Mouse (Mus musculus) gonadal fat pad, adult 2 months (tissue): ENCODE data around the gene Nat8f4. TPM values are rescaled to one million over a fixed set of nuclear protein-coding genes. Genes with fewer than 3 reads are reported as not detected.

Experiments
- polyA plus RNA-seq: library from polyadenylated mRNA; depleted of rRNA; stranded (reverse); fragments of >200 nt; gene quantifications from 2 replicates; pipeline ENCODE4 v1.2.3, GENCODE M21; 2012; rRNA removed

Gene Nat8f4
- polyA plus RNA-seq, 1 experiment: 2.9 TPM

Other genes starting within 250 kb of the Nat8f4 start
- 0.15 and 0.19 TPM in 2 replicates for gene Nat8f7, start 191.7 kb downstream of the Nat8f4 start, polyA plus RNA-seq
- gene Nat8f3, start 139.1 kb downstream of the Nat8f4 start, polyA plus RNA-seq: 0.31 and 0.43 TPM in 2 replicates
- gene Nat8f6, start 83.9 kb downstream of the Nat8f4 start, polyA plus RNA-seq: not detected in 2 replicates
- gene Nat8f5, start 83.9 kb downstream of the Nat8f4 start, polyA plus RNA-seq: not detected in 2 replicates
- gene Nat8, start 72.8 kb downstream of the Nat8f4 start, polyA plus RNA-seq: 0.38 and 0.61 TPM in 2 replicates
- gene Nat8f2, start 35.7 kb downstream of the Nat8f4 start, polyA plus RNA-seq: 0.03 and 0.27 TPM in 2 replicates
- 16.1 and 16.8 TPM in 2 replicates for gene Tprkb, start 7.0 kb upstream of the Nat8f4 start, polyA plus RNA-seq
- gene Nat8f1, start 10.8 kb upstream of the Nat8f4 start, polyA plus RNA-seq: 17.8 and 29.3 TPM in 2 replicates
- gene Dusp11, start 56.8 kb upstream of the Nat8f4 start, polyA plus RNA-seq: 31.5 and 39.0 TPM in 2 replicates
- gene Figla, start 111.3 kb upstream of the Nat8f4 start, polyA plus RNA-seq: not detected in 2 replicates
- 0.14 and 0.23 TPM in 2 replicates for gene Add2, start 123.8 kb upstream of the Nat8f4 start, polyA plus RNA-seq